Mouse (Mus musculus): ENCODE measurements around the gene Serpini2.

DNA sequence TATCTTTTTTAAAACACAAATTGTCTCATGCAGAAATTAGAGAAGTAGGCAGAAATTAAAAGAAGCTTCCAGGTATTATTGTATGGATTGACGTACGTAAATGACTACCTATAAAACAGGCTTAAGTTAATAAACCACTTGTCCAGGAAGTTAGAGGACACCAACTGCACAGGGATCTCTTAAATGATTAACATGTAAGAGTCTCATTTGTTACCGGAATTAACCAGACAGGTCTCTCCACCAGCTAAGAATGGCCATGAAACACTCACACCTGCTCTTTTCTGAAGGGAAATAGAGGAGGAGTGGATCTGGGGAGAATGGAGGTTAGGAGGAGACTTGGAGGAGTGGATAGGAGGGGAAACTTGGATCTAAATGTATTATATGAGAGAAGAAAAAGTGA is 35.7 kb upstream of the Serpini2 start:
- no peak for TF ChIP-seq POLR2A (IDR thresholded peaks at IDR 0.05; ENCODE audit: borderline replicate concordance, extremely low read depth, insufficient read depth, insufficient read length, poor library complexity, severe bottlenecking)
- TF ChIP-seq CTCF (IDR thresholded peaks at IDR 0.05; ENCODE audit: borderline replicate concordance, extremely low read depth, insufficient read depth, insufficient read length), result no peak

Data from brain, embryonic 14.5 days (tissue).